Mouse (Mus musculus) MEL (cell line): ENCODE results near the gene Tet3.

Source experiments
- JUND ChIP-seq: IDR thresholded peaks from 2 replicates; pipeline ENCODE4 v1.6.1; 2011; ENCODE audit warnings: low read depth, mild to moderate bottlenecking, improper control_type of control experiment, low read length
- MAX ChIP-seq: IDR thresholded peaks from 2 replicates; pipeline ENCODE4 v1.6.1; 2011; ENCODE audit warnings: low read length, improper control_type of control experiment
- POLR2A ChIP-seq, 2 experiments: IDR thresholded peaks; 2 replicates each; pipeline ENCODE4 v1.6.1; 2011 to 2012; ENCODE audit warnings: low read length in 2 of 2, mild to moderate bottlenecking in 2 of 2, control low read depth in 1 of 2, improper control_type of control experiment in 1 of 2, low read depth in 1 of 2, moderate library complexity in 1 of 2; ENCODE audit not compliant: control insufficient read depth in 1 of 2, insufficient read depth in 1 of 2, poor library complexity in 1 of 2
- POLR2AphosphoS2 ChIP-seq: IDR thresholded peaks from 2 replicates; pipeline ENCODE4 v1.6.1; 2011; ENCODE audit warnings: low read length, improper control_type of control experiment
- SMC3 ChIP-seq: IDR thresholded peaks from 2 replicates; pipeline ENCODE4 v1.6.1; 2011; ENCODE audit warnings: low read depth, low read length, improper control_type of control experiment
- TAL1 ChIP-seq: IDR thresholded peaks from 2 replicates; pipeline ENCODE4 v1.6.1; 2012; ENCODE audit warnings: mild to moderate bottlenecking, inconsistent platforms, low read length, moderate library complexity, mixed read lengths

- TF ChIP-seq MAX, result no peak
- TF ChIP-seq POLR2A (IDR thresholded peaks at IDR 0.05; ENCODE audit: control insufficient read depth in 1 of 2, insufficient read depth in 1 of 2, low read depth in 1 of 2, low read length in 2 of 2, poor library complexity in 1 of 2), result no peak
- no peak for TF ChIP-seq POLR2AphosphoS2
- TF ChIP-seq SMC3, result no peak
- no peak for TF ChIP-seq TAL1
- no peak for TF ChIP-seq JUND
These were observed 64.8 kb downstream of the Tet3 start for GRCm38 (mm10) chr6:83394122-83394521.
